Mouse (Mus musculus): Measurements from ENCODE around the gene Olfr1437. TPM values are rescaled to one million over a fixed set of nuclear protein-coding genes. Genes with fewer than 3 reads are reported as not detected.
"Not testable (repeated sequence)": the region's sequence is repeated elsewhere in the genome, so short reads cannot be mapped to it uniquely, and the experiment has no call there.

The Olfr1437 gene
- not detected in 2 replicates for polyA plus RNA-seq (2012; ENCODE audit: insufficient read depth, insufficient read length, missing spikeins)

- Histone ChIP-seq H3K4me1 (ENCODE audit: control insufficient read depth, insufficient read depth, low read length) (no peaks in the 10 kb centered on the region), H3K27ac (ENCODE audit: insufficient read depth, low read depth, low read length) (no peak within 1 kb of the TSS), H3K4me3 (ENCODE audit: insufficient read depth, low read length) (no peak within 1 kb of the TSS)
- TF ChIP-seq CTCF (IDR thresholded peaks at IDR 0.05; ENCODE audit: low read depth, low read length): no peak
- TF ChIP-seq POLR2A (IDR thresholded peaks at IDR 0.05; ENCODE audit: borderline replicate concordance, low read depth, low read length): no peak
Observed at GRCm38 (mm10) chr19:12325001-12325400, at the start of gene Olfr1437. Gene Olfr1437, minus strand, starts transcription at chr19:12325101.

GRCm38 (mm10) chr19:12374465-12375025, 49.6 kb upstream of the Olfr1437 start:
- Histone ChIP-seq H3K27ac (ENCODE audit: insufficient read depth, low read depth, low read length) (no peak overlapping the region), H3K4me3 (ENCODE audit: insufficient read depth, low read length) (no peak overlapping the region), H3K4me1 (ENCODE audit: control insufficient read depth, insufficient read depth, low read length) (no peaks in the 10 kb centered on the region)
- no peak for TF ChIP-seq CTCF (IDR thresholded peaks at IDR 0.05; ENCODE audit: low read depth, low read length)
- TF ChIP-seq POLR2A (IDR thresholded peaks at IDR 0.05; ENCODE audit: borderline replicate concordance, low read depth, low read length): no peak

GRCm38 (mm10) chr19:12373004-12373403, 48.1 kb upstream of the Olfr1437 start:
- no peak overlapping the region for H3K4me3 ChIP-seq (ENCODE audit: insufficient read depth, low read length)
- TF ChIP-seq POLR2A (IDR thresholded peaks at IDR 0.05; ENCODE audit: borderline replicate concordance, low read depth, low read length): no peak
- no peak for TF ChIP-seq CTCF (IDR thresholded peaks at IDR 0.05; ENCODE audit: low read depth, low read length)
- H3K27ac ChIP-seq (ENCODE audit: insufficient read depth, low read depth, low read length): no peak overlapping the region
- H3K4me1 ChIP-seq (ENCODE audit: control insufficient read depth, insufficient read depth, low read length): no peaks in the 10 kb centered on the region

GRCm38 (mm10) chr19:12335810-12336209, 10.9 kb upstream of the Olfr1437 start, which contains the start of gene Olfr1438-ps1:
Gene Olfr1438-ps1, minus strand, starts transcription at chr19:12335910.
- Histone ChIP-seq H3K27ac (ENCODE audit: insufficient read depth, low read depth, low read length) (no peak within 1 kb of the TSS), H3K4me1 (ENCODE audit: control insufficient read depth, insufficient read depth, low read length) (no peaks in the 10 kb centered on the region), H3K4me3 (ENCODE audit: insufficient read depth, low read length) (no peak within 1 kb of the TSS)
- TF ChIP-seq CTCF (IDR thresholded peaks at IDR 0.05; ENCODE audit: low read depth, low read length) (no peak), POLR2A (IDR thresholded peaks at IDR 0.05; ENCODE audit: borderline replicate concordance, low read depth, low read length) (no peak)

- H3K27ac ChIP-seq (ENCODE audit: insufficient read depth, low read depth, low read length); H3K4me1 ChIP-seq (ENCODE audit: control insufficient read depth, insufficient read depth, low read length); H3K4me3 ChIP-seq (ENCODE audit: insufficient read depth, low read length): not testable (repeated sequence)
Observed at GRCm38 (mm10) chr19:12299030-12299429, 25.9 kb downstream of the Olfr1437 start, which contains the start of gene Olfr1436. Gene Olfr1436, minus strand, starts transcription at chr19:12299130.

- no peaks in the 10 kb centered on the region for H3K4me1 ChIP-seq (ENCODE audit: control insufficient read depth, insufficient read depth, low read length)
- no peak for TF ChIP-seq CTCF (IDR thresholded peaks at IDR 0.05; ENCODE audit: low read depth, low read length)
- no peak for TF ChIP-seq POLR2A (IDR thresholded peaks at IDR 0.05; ENCODE audit: borderline replicate concordance, low read depth, low read length)
- H3K4me3 ChIP-seq (ENCODE audit: insufficient read depth, low read length): no peak overlapping the region
- no peak overlapping the region for H3K27ac ChIP-seq (ENCODE audit: insufficient read depth, low read depth, low read length)
Observed at GRCm38 (mm10) chr19:12292979-12293378, 31.9 kb downstream of the Olfr1437 start.

- TF ChIP-seq POLR2A (IDR thresholded peaks at IDR 0.05; ENCODE audit: borderline replicate concordance, low read depth, low read length) (no peak), CTCF (IDR thresholded peaks at IDR 0.05; ENCODE audit: low read depth, low read length) (no peak)
- H3K27ac ChIP-seq (ENCODE audit: insufficient read depth, low read depth, low read length): no peak within 1 kb of the TSS
- no peak within 1 kb of the TSS for H3K4me3 ChIP-seq (ENCODE audit: insufficient read depth, low read length)
- no peaks in the 10 kb centered on the region for H3K4me1 ChIP-seq (ENCODE audit: control insufficient read depth, insufficient read depth, low read length)
Observed at GRCm38 (mm10) chr19:12279554-12279953, 45.3 kb downstream of the Olfr1437 start, which contains the start of gene Olfr1434. Gene Olfr1434, plus strand, starts transcription at chr19:12279854.

Other genes with a start within 250 kb of the Olfr1437 start
- gene Olfr1425, start 247.4 kb downstream of the Olfr1437 start, polyA plus RNA-seq (2012; ENCODE audit: insufficient read depth, insufficient read length, missing spikeins): not detected in 2 replicates
- gene Olfr1426, start 233.1 kb downstream of the Olfr1437 start, polyA plus RNA-seq (2012; ENCODE audit: insufficient read depth, insufficient read length, missing spikeins): not detected in 2 replicates
- gene Olfr1427, start 221.8 kb downstream of the Olfr1437 start, polyA plus RNA-seq (2012; ENCODE audit: insufficient read depth, insufficient read length, missing spikeins): not detected in 2 replicates
- gene Olfr1428, start 209.2 kb downstream of the Olfr1437 start, polyA plus RNA-seq (2012; ENCODE audit: insufficient read depth, insufficient read length, missing spikeins): not detected in 2 replicates
- not detected in 2 replicates for gene Olfr76, start 201.9 kb downstream of the Olfr1437 start, polyA plus RNA-seq (2012; ENCODE audit: insufficient read depth, insufficient read length, missing spikeins)
- 0.20 and 0.28 TPM in 2 replicates for gene Olfr1555-ps1, start 155.0 kb downstream of the Olfr1437 start, polyA plus RNA-seq (2012; ENCODE audit: insufficient read depth, insufficient read length, missing spikeins)
- not detected in 2 replicates for gene Olfr1431, start 124.5 kb downstream of the Olfr1437 start, polyA plus RNA-seq (2012; ENCODE audit: insufficient read depth, insufficient read length, missing spikeins)
- not detected in 2 replicates for gene Olfr1432, start 92.5 kb downstream of the Olfr1437 start, polyA plus RNA-seq (2012; ENCODE audit: insufficient read depth, insufficient read length, missing spikeins)
- not detected in 2 replicates for gene Olfr262, start 83.4 kb downstream of the Olfr1437 start, polyA plus RNA-seq (2012; ENCODE audit: insufficient read depth, insufficient read length, missing spikeins)
- not detected in 2 replicates for gene Olfr235, start 64.1 kb downstream of the Olfr1437 start, polyA plus RNA-seq (2012; ENCODE audit: insufficient read depth, insufficient read length, missing spikeins)
- not detected in 2 replicates for gene Olfr1434, start 45.2 kb downstream of the Olfr1437 start, polyA plus RNA-seq (2012; ENCODE audit: insufficient read depth, insufficient read length, missing spikeins)
- gene Olfr1436, start 26.0 kb downstream of the Olfr1437 start, polyA plus RNA-seq (2012; ENCODE audit: insufficient read depth, insufficient read length, missing spikeins): not detected in 2 replicates
- gene Olfr1438-ps1, start 10.8 kb upstream of the Olfr1437 start, polyA plus RNA-seq (2012; ENCODE audit: insufficient read depth, insufficient read length, missing spikeins): 0.17 TPM in 1 of 2 replicates, not detected in the other
- not detected in 2 replicates for gene Olfr1440, start 62.2 kb upstream of the Olfr1437 start, polyA plus RNA-seq (2012; ENCODE audit: insufficient read depth, insufficient read length, missing spikeins)
- gene Olfr1441, start 92.3 kb upstream of the Olfr1437 start, polyA plus RNA-seq (2012; ENCODE audit: insufficient read depth, insufficient read length, missing spikeins): not detected in 2 replicates
- gene Pfpl, start 102.8 kb upstream of the Olfr1437 start, polyA plus RNA-seq (2012; ENCODE audit: insufficient read depth, insufficient read length, missing spikeins): not detected in 2 replicates
- 2,155 and 2,361 TPM in 2 replicates for gene Mpeg1, start 135.7 kb upstream of the Olfr1437 start, polyA plus RNA-seq (2012; ENCODE audit: insufficient read depth, insufficient read length, missing spikeins)
- 18.5 and 19.3 TPM in 2 replicates for gene Dtx4, start 176.4 kb upstream of the Olfr1437 start, polyA plus RNA-seq (2012; ENCODE audit: insufficient read depth, insufficient read length, missing spikeins)
- 101 and 108 TPM in 2 replicates for gene Fam111a, start 220.6 kb upstream of the Olfr1437 start, polyA plus RNA-seq (2012; ENCODE audit: insufficient read depth, insufficient read length, missing spikeins)